Mouse (Mus musculus) CH12.LX (cell line): ENCODE data around the gene Slc27a1. TPM values are rescaled to one million over a fixed set of nuclear protein-coding genes. Genes with fewer than 3 reads are reported as not detected.

ENCODE experiments used
- DNase-seq: peaks from one replicate; pipeline ENCODE4 v3.0.0-alpha.2; 2013; ENCODE audit errors: extremely low read depth
- H3K27ac ChIP-seq: 2 replicates; pipeline ENCODE4 v1.5.1; 2012; ENCODE audit warnings: low read depth, mild to moderate bottlenecking, control low read depth, moderate library complexity; ENCODE audit not compliant: insufficient read depth
- H3K27me3 ChIP-seq: replicated peaks from 2 replicates; pipeline ENCODE3; 2012; ENCODE audit warnings: inconsistent platforms
- H3K36me3 ChIP-seq, 2 experiments: replicated peaks in 1 of 2; 2 replicates each; pipeline versions ENCODE3 to v1.6.1; 2012; ENCODE audit warnings: inconsistent platforms in 1 of 2, low read length in 1 of 2, mild to moderate bottlenecking in 1 of 2, mixed read lengths in 1 of 2, moderate library complexity in 1 of 2; ENCODE audit not compliant: control insufficient read depth in 1 of 2, insufficient read depth in 1 of 2
- H3K4me1 ChIP-seq, 2 experiments: 2 replicates each; pipeline ENCODE4 v1.6.1; 2012; ENCODE audit warnings: inconsistent platforms in 1 of 2, moderate library complexity in 1 of 2; ENCODE audit not compliant: insufficient read depth in 2 of 2, control insufficient read depth in 1 of 2
- H3K4me2 ChIP-seq: 2 replicates; pipeline ENCODE4 v1.6.1; 2012; ENCODE audit warnings: low read depth, mild to moderate bottlenecking, control low read depth; ENCODE audit not compliant: poor library complexity, insufficient read depth, severe bottlenecking
- H3K4me3 ChIP-seq, 3 experiments: fragments of 150-350 bp in 1 of 3; sonication (generic) in 1 of 3; replicated peaks in 1 of 3; 2 replicates each; pipeline versions ENCODE3 to v1.5.1; 2011 to 2012; ENCODE audit warnings: low read depth in 2 of 3, low read length in 2 of 3, mild to moderate bottlenecking in 2 of 3, moderate library complexity in 2 of 3, control low read depth in 1 of 3, improper control_type of control experiment in 1 of 3, inconsistent platforms in 1 of 3, mixed read lengths in 1 of 3; ENCODE audit not compliant: poor library complexity in 1 of 3
- H3K79me2 ChIP-seq: replicated peaks from 2 replicates; pipeline ENCODE4 v1.6.1; 2012; ENCODE audit warnings: mild to moderate bottlenecking, moderate library complexity; ENCODE audit not compliant: control insufficient read depth, poor library complexity, insufficient read depth, severe bottlenecking; ENCODE audit errors: extremely low read depth
- H3K9ac ChIP-seq: 2 replicates; pipeline ENCODE4 v1.6.1; 2012; ENCODE audit warnings: low read depth, mild to moderate bottlenecking, control low read depth, moderate library complexity; ENCODE audit not compliant: insufficient read depth
- H3K9me3 ChIP-seq: replicated peaks from 2 replicates; pipeline ENCODE3; 2012; ENCODE audit warnings: low read length, inconsistent platforms, mixed read lengths
- CHD1 ChIP-seq: IDR thresholded peaks from 2 replicates; pipeline ENCODE4 v1.6.1; 2012; ENCODE audit warnings: low read depth, low read length, improper control_type of control experiment, inconsistent platforms
- CHD2 ChIP-seq: IDR thresholded peaks from 2 replicates; pipeline ENCODE4 v1.6.1; 2011; ENCODE audit warnings: low read length, improper control_type of control experiment
- ELF1 ChIP-seq: IDR thresholded peaks from 2 replicates; pipeline ENCODE4 v1.6.1; 2014; ENCODE audit warnings: low read depth, mild to moderate bottlenecking, inconsistent platforms, low read length, improper control_type of control experiment
- EP300 ChIP-seq: IDR thresholded peaks from 2 replicates; pipeline ENCODE4 v1.6.1; 2011; ENCODE audit warnings: low read length, improper control_type of control experiment
- ETS1 ChIP-seq: conservative IDR thresholded peaks from 2 replicates; pipeline ENCODE4 v1.6.1; 2012; ENCODE audit warnings: low read depth, mild to moderate bottlenecking, inconsistent platforms, low read length, improper control_type of control experiment, moderate library complexity
- JUN ChIP-seq: IDR thresholded peaks from 2 replicates; pipeline ENCODE4 v1.6.1; 2011; ENCODE audit warnings: low read depth, mild to moderate bottlenecking, low read length, improper control_type of control experiment, moderate library complexity; ENCODE audit not compliant: insufficient read depth
- MAX ChIP-seq: IDR thresholded peaks from 2 replicates; pipeline ENCODE4 v1.6.1; 2011; ENCODE audit warnings: low read length, improper control_type of control experiment
- MEF2A ChIP-seq: IDR thresholded peaks from 2 replicates; pipeline ENCODE4 v1.6.1; 2014; ENCODE audit warnings: low read depth, mild to moderate bottlenecking, inconsistent platforms, low read length, improper control_type of control experiment, borderline replicate concordance
- MXI1 ChIP-seq: IDR thresholded peaks from 2 replicates; pipeline ENCODE4 v1.6.1; 2011; ENCODE audit warnings: mild to moderate bottlenecking, low read depth, low read length, improper control_type of control experiment
- NELFE ChIP-seq: IDR thresholded peaks from 2 replicates; pipeline ENCODE4 v1.6.1; 2011; ENCODE audit warnings: low read depth, low read length, improper control_type of control experiment
- POLR2AphosphoS2 ChIP-seq: IDR thresholded peaks from 2 replicates; pipeline ENCODE4 v1.6.1; 2011; ENCODE audit warnings: low read depth, low read length, improper control_type of control experiment
- SIN3A ChIP-seq: IDR thresholded peaks from 2 replicates; pipeline ENCODE4 v1.6.1; 2012; ENCODE audit warnings: low read length, improper control_type of control experiment, inconsistent platforms
- SMC3 ChIP-seq: IDR thresholded peaks from 2 replicates; pipeline ENCODE4 v1.6.1; 2011; ENCODE audit warnings: low read depth, low read length, improper control_type of control experiment
- TBP ChIP-seq: conservative IDR thresholded peaks from 2 replicates; pipeline ENCODE4 v1.6.1; 2011; ENCODE audit warnings: low read depth, low read length, improper control_type of control experiment
- TCF12 ChIP-seq: IDR thresholded peaks from 2 replicates; pipeline ENCODE4 v1.6.1; 2014; ENCODE audit warnings: low read depth, mild to moderate bottlenecking, inconsistent platforms, low read length, improper control_type of control experiment
- USF1 ChIP-seq: IDR thresholded peaks from 2 replicates; pipeline ENCODE4 v1.6.1; 2014; ENCODE audit warnings: low read depth, mild to moderate bottlenecking, inconsistent platforms, low read length, improper control_type of control experiment
- ZC3H11A ChIP-seq: IDR thresholded peaks from 2 replicates; pipeline ENCODE4 v1.6.1; 2012; ENCODE audit warnings: low read depth, mild to moderate bottlenecking, inconsistent platforms, low read length, improper control_type of control experiment
- ZKSCAN1 ChIP-seq: IDR thresholded peaks from 2 replicates; pipeline ENCODE4 v1.6.1; 2012; ENCODE audit warnings: low read depth, inconsistent platforms, low read length, improper control_type of control experiment, borderline replicate concordance
- ZNF384 ChIP-seq: IDR thresholded peaks from 2 replicates; pipeline ENCODE4 v1.6.1; 2012; ENCODE audit warnings: low read depth, low read length, improper control_type of control experiment, inconsistent platforms
- dilution Hi-C: fragments of 300-500 bp; cut with MboI; formaldehyde crosslinking; loops from 2 replicates; pipeline ENCODE4 v1.14.3; 2020; ENCODE audit warnings: low sequenced_read_pairs; ENCODE audit not compliant: extremely low pct_unique_long_range_greater_than_20kb, extremely low pct_ligation_motif_present
- in situ Hi-C: fragments of 300-500 bp; cut with MboI; formaldehyde crosslinking; loops from 3 replicates; pipeline ENCODE4 v1.14.3; 2019; ENCODE audit warnings: low sequenced_read_pairs, low pct_ligation_motif_present, low pct_unique_long_range_greater_than_20kb, mixed read lengths
- polyA plus RNA-seq: library from polyadenylated mRNA; unstranded; fragments of >175 nt; gene quantifications from 2 replicates; pipeline ENCODE4 v1.2.1, GENCODE M21; 2012; ENCODE audit warnings: low read depth; ENCODE audit not compliant: insufficient read length
- total RNA-seq, 2 experiments: library from RNA; depleted of rRNA; stranded (reverse); fragments of 300-350 nt in 1 of 2; fragments of >200 nt in 1 of 2; gene quantifications; 2 replicates each; pipeline ENCODE4 v1.2.3; 2012 to 2014

Slc27a1 gene
- total and polyA plus RNA-seq, 3 experiments = 1.8 to 4.0 (median 2.4) TPM

DNA sequence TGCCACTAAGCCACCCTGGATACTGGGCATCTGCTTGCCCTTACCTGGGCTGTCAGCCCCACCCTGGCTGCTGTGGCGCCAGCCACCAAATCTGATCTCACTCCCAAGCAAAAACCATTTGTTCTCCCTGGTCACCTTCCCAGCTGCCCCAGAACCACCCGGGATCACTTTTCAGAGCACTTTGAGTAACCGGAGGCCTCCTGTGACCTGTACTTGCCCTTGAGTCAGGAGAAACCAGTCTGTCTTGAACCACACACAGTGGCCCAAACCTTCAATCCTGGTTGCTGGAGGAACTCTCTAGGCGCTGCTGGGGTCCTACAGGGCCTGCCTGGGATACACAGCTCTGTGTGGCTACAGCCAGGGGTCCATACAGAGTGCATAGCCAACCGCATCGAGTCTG, 15.9 kb upstream of the Slc27a1 start:
- Histone ChIP-seq H3K4me1 (peaks cover 0 to 4% of the 10 kb centered on the region in 2 experiments; a peak in 1 of 4 replicates), H3K9me3 (no peaks in the 10 kb centered on the region), H3K27ac (no peak overlapping the region), H3K27me3 (no peaks in the 10 kb centered on the region), H3K9ac (no peak overlapping the region), H3K4me2 (no peak overlapping the region), H3K36me3 (peaks cover 9 to 20% of the 10 kb centered on the region in 2 experiments), H3K4me3 (no peak overlapping the region), H3K79me2 (no peaks in the 10 kb centered on the region)
- in situ Hi-C loops (no loop called here), dilution Hi-C loops (no loop called here)
- TF ChIP-seq USF1 (no peak), ZNF384 (no peak), ZKSCAN1 (no peak), ZC3H11A (no peak), CHD1 (no peak), SMC3 (no peak), SIN3A (no peak), ELF1 (no peak), CHD2 (no peak), MXI1 (no peak), TBP (no peak), ETS1 (no peak), EP300 (no peak), JUN (no peak), TCF12 (no peak)
- DNase-seq = no peak

DNA sequence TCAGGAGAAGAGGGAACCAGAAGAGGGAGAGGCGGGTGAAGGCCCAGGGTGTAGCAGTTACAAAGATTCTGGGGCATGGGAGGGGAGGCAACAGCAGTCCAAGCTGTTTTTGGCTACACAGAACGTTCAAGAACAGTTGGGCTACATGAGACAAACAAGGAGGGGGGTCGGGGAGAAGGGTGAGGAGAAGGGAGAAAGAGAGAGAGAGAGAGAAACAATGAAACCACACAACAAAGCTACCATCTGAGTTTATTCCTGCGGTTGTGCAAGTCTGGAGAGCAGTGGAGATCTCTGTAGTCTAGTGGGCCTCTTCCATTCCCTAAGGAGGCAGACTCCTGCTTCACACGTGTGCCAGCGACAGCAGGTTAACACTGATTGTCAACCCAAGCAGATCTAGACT, 14.7 kb upstream of the Slc27a1 start:
- Histone ChIP-seq H3K79me2 (no peaks in the 10 kb centered on the region), H3K9me3 (no peaks in the 10 kb centered on the region), H3K4me3 (no peak overlapping the region), H3K27me3 (no peaks in the 10 kb centered on the region), H3K36me3 (peaks cover 0 to 9% of the 10 kb centered on the region in 2 experiments), H3K4me2 (no peak overlapping the region), H3K9ac (no peak overlapping the region), H3K4me1 (peaks cover 5 to 13% of the 10 kb centered on the region in 2 experiments), H3K27ac (no peak overlapping the region)
- dilution Hi-C loops (no loop called here), in situ Hi-C loops (no loop called here)
- DNase-seq = no peak
- TF ChIP-seq ETS1 (no peak), NELFE (no peak)

DNA sequence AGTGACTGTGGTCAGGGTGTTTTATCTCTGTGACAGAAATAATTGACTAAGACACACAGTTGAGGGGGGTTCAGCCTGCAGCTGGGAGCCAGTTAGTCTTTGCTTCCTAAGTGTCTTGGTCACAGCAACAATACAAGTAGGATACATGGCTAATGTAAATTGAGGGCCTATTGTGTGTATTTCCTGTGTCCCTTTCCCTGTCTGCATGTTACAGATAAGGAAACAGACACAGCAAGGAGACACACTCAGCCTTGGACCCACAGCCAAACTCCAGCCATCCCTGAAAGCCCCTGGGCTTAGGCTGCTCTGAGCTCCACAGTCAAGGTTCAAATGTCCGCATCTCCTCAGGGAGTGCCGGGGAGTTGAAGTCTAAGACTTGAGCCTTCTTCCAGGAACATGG, 14.0 kb upstream of the Slc27a1 start:
- no peak for TF ChIP-seq MEF2A
- TF ChIP-seq MAX = no peak
- no peak for TF ChIP-seq ELF1
- no peak for TF ChIP-seq POLR2AphosphoS2
- TF ChIP-seq MXI1 = no peak
- H3K4me1 ChIP-seq = peaks cover 10 to 13% of the 10 kb centered on the region in 2 experiments
- no peaks in the 10 kb centered on the region for H3K9me3 ChIP-seq
- H3K4me2 ChIP-seq = no peak overlapping the region
- peaks cover 0 to 4% of the 10 kb centered on the region in 2 experiments for H3K36me3 ChIP-seq
- dilution Hi-C loops = no loop called here
- in situ Hi-C loops = no loop called here
- H3K4me3 ChIP-seq = no peak overlapping the region
- H3K9ac ChIP-seq = no peak overlapping the region
- H3K79me2 ChIP-seq = no peaks in the 10 kb centered on the region
- H3K27ac ChIP-seq = no peak overlapping the region
- peaks cover 2% of the 10 kb centered on the region for H3K27me3 ChIP-seq
- DNase-seq = no peak
